Mouse (Mus musculus) stomach, adult 2 months (tissue): Measurements from ENCODE around the gene Gm7324. TPM values are rescaled to one million over a fixed set of nuclear protein-coding genes. Genes with fewer than 3 reads are reported as not detected.

Experiments
- polyA plus RNA-seq: library from polyadenylated mRNA; depleted of rRNA; stranded (reverse); fragments of >200 nt; gene quantifications from 2 replicates; pipeline ENCODE4 v1.2.3, GENCODE M21; 2012; rRNA removed

Gm7324 gene
- polyA plus RNA-seq, result 0.14 TPM in 1 of 2 replicates, not detected in the other

GRCm38 (mm10) chr14:43697621-43698020, at the start of gene Gm7324:
Gene Gm7324, plus strand, starts transcription at chr14:43697828.

GRCm38 (mm10) chr14:43677099-43677498, 20.5 kb upstream of the Gm7324 start, which contains the start of gene Gm8165:
Gene Gm8165, minus strand, starts transcription at chr14:43677199.

GRCm38 (mm10) chr14:43727385-43727784, 29.8 kb downstream of the Gm7324 start, which contains the start of gene Gm16506:
Gene Gm16506, minus strand, starts transcription at chr14:43727485.

GRCm38 (mm10) chr14:43747566-43747965, 49.9 kb downstream of the Gm7324 start, which contains the start of gene Gm6526:
Gene Gm6526, plus strand, starts transcription at chr14:43747866.

Other genes starting within 250 kb of the Gm7324 start
- not detected in 2 replicates for gene Gm5799, start 154.3 kb upstream of the Gm7324 start, polyA plus RNA-seq
- gene Gm17654, start 118.7 kb upstream of the Gm7324 start, polyA plus RNA-seq, result not detected in 2 replicates
- gene Gm10375, start 89.8 kb upstream of the Gm7324 start, polyA plus RNA-seq, result not detected in 2 replicates
- not detected in 2 replicates for gene Gm8165, start 20.6 kb upstream of the Gm7324 start, polyA plus RNA-seq
- gene Gm16506, start 29.7 kb downstream of the Gm7324 start, polyA plus RNA-seq, result not detected in 2 replicates
- not detected in 2 replicates for gene Gm6526, start 50.0 kb downstream of the Gm7324 start, polyA plus RNA-seq
- not detected in 2 replicates for gene Gm8180, start 86.9 kb downstream of the Gm7324 start, polyA plus RNA-seq
- not detected in 2 replicates for gene Ear1, start 177.7 kb downstream of the Gm7324 start, polyA plus RNA-seq
- gene Ear10, start 225.7 kb downstream of the Gm7324 start, polyA plus RNA-seq, result not detected in 2 replicates
- gene Gm8113, start 227.6 kb downstream of the Gm7324 start, polyA plus RNA-seq, result 0.09 and 0.16 TPM in 2 replicates